Mouse (Mus musculus): ENCODE measurements around the gene Dnajb7.

The Dnajb7 gene

GRCm38 (mm10) chr15:81408199-81408598, at the start of gene Dnajb7:
Gene Dnajb7 (minus strand): TSS chr15:81408299.
- DNase-seq (ENCODE audit: inconsistent age in 2 of 2, low spot score in 1 of 2), result no peak

GRCm38 (mm10) chr15:81448463-81448862, 40.4 kb upstream of the Dnajb7 start:
- peak; percentile 38 to 93 for DNase-seq (ENCODE audit: inconsistent age in 2 of 2, low spot score in 1 of 2)

- DNase-seq (ENCODE audit: inconsistent age in 2 of 2, low spot score in 1 of 2), result peak; percentile 32 to 81
Measured at GRCm38 (mm10) chr15:81439236-81439635, 31.1 kb upstream of the Dnajb7 start.

GRCm38 (mm10) chr15:81438345-81438744, 30.2 kb upstream of the Dnajb7 start:
- no peak for DNase-seq (ENCODE audit: inconsistent age in 2 of 2, low spot score in 1 of 2)

GRCm38 (mm10) chr15:81431195-81431594, 23.1 kb upstream of the Dnajb7 start:
- no peak for DNase-seq (ENCODE audit: inconsistent age in 2 of 2, low spot score in 1 of 2)

- no peak for DNase-seq (ENCODE audit: inconsistent age in 2 of 2, low spot score in 1 of 2)
Measured at GRCm38 (mm10) chr15:81427947-81428346, 19.8 kb upstream of the Dnajb7 start.

GRCm38 (mm10) chr15:81425311-81425710, 17.2 kb upstream of the Dnajb7 start:
- no peak for DNase-seq (ENCODE audit: inconsistent age in 2 of 2, low spot score in 1 of 2)

- no peak for DNase-seq (ENCODE audit: inconsistent age in 2 of 2, low spot score in 1 of 2)
Measured at GRCm38 (mm10) chr15:81422156-81422681, 14.1 kb upstream of the Dnajb7 start.

- DNase-seq (ENCODE audit: inconsistent age in 2 of 2, low spot score in 1 of 2), result no peak
Measured at GRCm38 (mm10) chr15:81421454-81421853, 13.4 kb upstream of the Dnajb7 start.

- no peak for DNase-seq (ENCODE audit: inconsistent age in 2 of 2, low spot score in 1 of 2)
Measured at GRCm38 (mm10) chr15:81418065-81418464, 10.0 kb upstream of the Dnajb7 start.

- peak; percentile 65 to 81 for DNase-seq (ENCODE audit: inconsistent age in 2 of 2, low spot score in 1 of 2)
Measured at GRCm38 (mm10) chr15:81416763-81417310, 8.7 kb upstream of the Dnajb7 start.

- no peak for DNase-seq (ENCODE audit: inconsistent age in 2 of 2, low spot score in 1 of 2)
Measured at GRCm38 (mm10) chr15:81405008-81405407, 3.1 kb downstream of the Dnajb7 start.

- DNase-seq (ENCODE audit: inconsistent age in 2 of 2, low spot score in 1 of 2), result peak; percentile 98 to 99
Measured at GRCm38 (mm10) chr15:81399638-81400315, 8.3 kb downstream of the Dnajb7 start, which contains the start of the genes St13 and Xpnpep3. Gene St13 (minus strand): TSS chr15:81400077. Gene Xpnpep3 (plus strand): TSS chr15:81400138.

- DNase-seq (ENCODE audit: inconsistent age in 2 of 2, low spot score in 1 of 2), result no peak
Measured at GRCm38 (mm10) chr15:81399297-81399637, 8.8 kb downstream of the Dnajb7 start.

GRCm38 (mm10) chr15:81398189-81398588, 9.9 kb downstream of the Dnajb7 start:
- DNase-seq (ENCODE audit: inconsistent age in 2 of 2, low spot score in 1 of 2), result no peak

GRCm38 (mm10) chr15:81394211-81394915, 13.7 kb downstream of the Dnajb7 start:
- DNase-seq (ENCODE audit: inconsistent age in 2 of 2, low spot score in 1 of 2), result peak in 1 of 2 experiments; percentile 40

GRCm38 (mm10) chr15:81392997-81393396, 15.1 kb downstream of the Dnajb7 start:
- DNase-seq (ENCODE audit: inconsistent age in 2 of 2, low spot score in 1 of 2), result no peak

GRCm38 (mm10) chr15:81386327-81386726, 21.8 kb downstream of the Dnajb7 start:
- DNase-seq (ENCODE audit: inconsistent age in 2 of 2, low spot score in 1 of 2), result no peak

- no peak for DNase-seq (ENCODE audit: inconsistent age in 2 of 2, low spot score in 1 of 2)
Measured at GRCm38 (mm10) chr15:81378845-81379244, 29.3 kb downstream of the Dnajb7 start.

GRCm38 (mm10) chr15:81374621-81375020, 33.5 kb downstream of the Dnajb7 start:
- peak in 1 of 2 experiments; percentile 67 for DNase-seq (ENCODE audit: inconsistent age in 2 of 2, low spot score in 1 of 2)

GRCm38 (mm10) chr15:81370356-81370755, 37.7 kb downstream of the Dnajb7 start:
- DNase-seq (ENCODE audit: inconsistent age in 2 of 2, low spot score in 1 of 2), result no peak

- DNase-seq (ENCODE audit: inconsistent age in 2 of 2, low spot score in 1 of 2), result no peak
Measured at GRCm38 (mm10) chr15:81368601-81369000, 39.5 kb downstream of the Dnajb7 start.

Data from adrenal gland, adult (tissue).